Mouse (Mus musculus): Measurements from ENCODE around the gene Sult2b1.

Gene Sult2b1

DNA sequence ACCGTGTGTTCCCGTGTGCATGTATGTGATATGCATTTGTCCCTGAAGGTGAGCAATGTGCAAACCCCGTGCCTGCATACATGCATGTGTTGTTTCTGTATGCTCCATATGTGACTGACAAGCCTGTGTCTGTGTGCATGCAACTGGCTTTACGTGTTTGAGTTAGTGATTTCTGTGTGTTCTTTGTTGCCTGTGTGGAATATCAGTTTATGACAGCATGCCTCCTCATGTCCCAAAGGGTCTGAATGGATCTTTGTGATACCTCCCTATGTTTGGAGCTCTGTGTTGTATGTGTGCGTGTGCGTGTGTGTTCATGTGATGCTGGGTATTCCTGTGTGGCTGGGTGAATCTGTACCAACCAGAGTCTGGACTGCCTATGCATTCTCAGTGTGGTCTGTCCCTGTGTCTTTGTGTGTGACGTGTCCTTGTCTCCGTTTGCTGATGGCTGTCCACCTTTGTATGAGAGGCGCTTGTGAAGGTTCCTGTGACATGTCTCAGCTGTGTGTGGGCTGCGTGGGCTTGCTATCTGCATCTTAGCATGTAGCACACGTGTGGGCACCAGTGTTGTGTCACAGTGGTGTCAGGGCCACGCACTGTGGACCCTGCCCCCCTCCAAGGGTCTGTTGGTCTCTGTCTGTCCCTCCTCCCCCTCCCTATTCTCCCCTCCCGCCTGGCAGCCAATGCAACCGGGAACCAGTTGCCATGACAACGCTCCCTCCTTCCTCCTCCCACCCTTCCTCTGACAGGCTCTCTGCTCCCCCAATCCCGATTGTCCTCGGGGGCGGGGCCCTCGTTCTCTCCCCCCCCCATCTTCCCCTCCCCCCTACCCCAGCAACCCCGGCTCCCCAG is at the start of gene Sult2b1:
Sult2b1 (minus strand) TSS at position 146 of the 849 bp plus-strand sequence.
- peak; percentile 84 for DNase-seq

- DNase-seq = peak; percentile 89
These were observed 49.5 kb upstream of the Sult2b1 start for GRCm38 (mm10) chr7:45833924-45834323.

DNA sequence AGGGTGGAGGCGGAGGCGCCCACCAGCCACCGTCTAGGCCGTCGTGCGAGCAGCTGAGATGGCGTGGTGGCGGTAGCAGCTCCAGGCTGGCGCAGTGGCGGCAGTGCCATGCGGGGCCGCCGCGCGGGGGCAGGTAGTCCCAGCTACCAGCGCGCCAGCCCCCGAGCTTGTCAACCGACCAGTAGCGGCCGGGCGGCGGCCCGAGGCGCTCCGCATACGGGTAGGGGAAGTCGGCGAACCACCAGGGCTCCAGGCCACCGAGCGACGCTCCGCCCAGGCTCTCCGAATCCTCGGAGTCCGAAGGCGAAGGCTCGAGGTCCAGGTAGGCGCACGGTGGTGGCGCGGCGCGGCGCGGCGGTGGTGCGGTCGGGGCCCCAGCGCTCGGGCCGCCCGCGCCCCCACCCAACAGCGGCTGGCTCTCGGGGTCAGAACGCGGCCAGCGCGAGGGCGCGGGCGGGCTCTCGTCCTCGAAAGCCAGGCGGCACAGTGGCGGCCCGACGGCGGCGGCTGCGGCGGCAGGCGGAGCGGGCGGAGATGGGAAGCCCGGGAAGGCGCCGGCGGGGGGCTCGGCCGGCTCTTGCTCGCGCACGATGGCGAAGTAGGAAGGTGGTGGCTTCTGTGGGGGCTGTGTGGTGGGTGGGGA is 48.8 kb upstream of the Sult2b1 start:
- DNase-seq = no peak

- DNase-seq = peak; percentile 89
These were observed 48.0 kb upstream of the Sult2b1 start for GRCm38 (mm10) chr7:45832428-45832827.

DNA sequence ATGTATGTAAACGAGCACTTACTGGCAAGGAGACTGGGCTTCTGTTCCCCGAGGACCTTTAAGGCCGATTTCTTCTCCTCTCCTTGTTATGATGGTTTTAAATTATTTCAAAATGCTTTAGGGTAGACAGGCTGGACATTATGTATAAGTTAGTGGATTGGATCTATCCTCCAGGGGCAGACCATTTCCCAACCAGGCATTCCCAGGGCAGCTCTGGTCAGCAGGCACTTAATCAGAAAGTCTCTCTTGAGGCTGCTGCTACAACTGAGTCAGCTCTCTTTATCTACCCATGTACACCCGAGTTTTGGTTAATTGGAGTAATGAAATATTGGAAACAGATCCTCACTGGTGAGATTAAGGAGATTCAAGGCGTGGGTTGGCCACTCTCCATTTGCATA is 46.7 kb upstream of the Sult2b1 start:
- DNase-seq = no peak

DNA sequence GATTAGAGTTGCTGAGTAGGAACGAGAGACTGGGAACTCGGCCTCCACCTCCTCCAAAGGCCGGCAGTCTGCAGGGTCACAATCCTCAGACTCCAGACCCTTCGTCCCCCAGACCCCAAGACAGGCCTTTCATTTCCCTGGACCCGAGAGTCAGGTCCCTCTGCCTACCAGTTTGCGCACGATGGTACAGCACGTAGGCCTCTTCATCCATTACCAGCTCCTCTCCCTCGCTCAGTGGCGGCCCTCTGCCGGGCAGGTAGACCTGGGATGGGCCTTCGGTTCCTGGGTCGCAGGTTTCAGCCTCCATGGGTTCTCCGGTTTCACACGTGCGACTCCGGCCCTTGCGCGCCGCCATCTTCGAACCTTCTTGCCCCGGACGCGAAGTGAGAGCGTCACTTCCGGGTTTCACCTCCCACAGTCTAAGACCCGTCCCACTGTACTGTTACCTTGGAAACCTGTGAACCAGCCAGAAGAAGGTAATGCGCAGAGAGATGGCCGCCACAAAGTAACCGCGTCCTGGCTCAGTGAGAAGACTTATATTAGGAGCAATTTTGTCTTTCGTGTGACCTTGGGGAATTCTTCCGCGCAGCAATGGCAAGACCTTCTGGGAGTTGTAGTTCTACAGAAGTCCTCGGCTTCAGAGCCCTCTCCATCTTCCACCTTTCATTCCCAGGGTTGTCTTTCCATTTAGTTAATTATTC is 46.1 kb upstream of the Sult2b1 start, which contains the start of gene Grwd1:
Grwd1 (minus strand) TSS at position 518 of the 701 bp plus-strand sequence.
- DNase-seq = peak; percentile 99

- no peak for DNase-seq
These were observed 42.2 kb upstream of the Sult2b1 start for GRCm38 (mm10) chr7:45826631-45827030.

GRCm38 (mm10) chr7:45824598-45824997 is 40.1 kb upstream of the Sult2b1 start, which contains the start of gene Kcnj14:
Gene Kcnj14 (minus strand): TSS chr7:45824782.
- DNase-seq = peak; percentile 91

DNA sequence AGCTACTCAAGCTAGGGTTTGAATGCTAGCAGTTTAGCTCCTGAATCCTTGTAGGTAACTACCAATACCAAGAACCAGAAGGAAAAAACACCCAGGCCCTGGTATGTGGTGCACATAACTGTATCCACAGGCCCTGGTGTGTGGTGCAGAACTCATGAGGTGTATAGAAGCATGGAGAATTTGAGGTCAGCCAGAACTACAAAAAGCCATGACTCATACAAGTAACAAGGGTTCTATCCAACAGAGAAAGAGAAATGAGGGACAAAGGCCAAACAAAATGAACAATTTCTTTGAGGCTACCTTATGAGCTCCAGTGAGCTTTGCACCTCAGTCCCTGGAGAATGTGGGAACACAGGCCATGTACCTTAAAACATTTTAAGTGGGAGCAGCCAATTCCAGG is 36.4 kb upstream of the Sult2b1 start:
- no peak for DNase-seq

GRCm38 (mm10) chr7:45819843-45820242 is 35.4 kb upstream of the Sult2b1 start:
- DNase-seq = peak; percentile 83

- DNase-seq = peak; percentile 84
These were observed 31.5 kb upstream of the Sult2b1 start for GRCm38 (mm10) chr7:45815984-45816351.

DNA sequence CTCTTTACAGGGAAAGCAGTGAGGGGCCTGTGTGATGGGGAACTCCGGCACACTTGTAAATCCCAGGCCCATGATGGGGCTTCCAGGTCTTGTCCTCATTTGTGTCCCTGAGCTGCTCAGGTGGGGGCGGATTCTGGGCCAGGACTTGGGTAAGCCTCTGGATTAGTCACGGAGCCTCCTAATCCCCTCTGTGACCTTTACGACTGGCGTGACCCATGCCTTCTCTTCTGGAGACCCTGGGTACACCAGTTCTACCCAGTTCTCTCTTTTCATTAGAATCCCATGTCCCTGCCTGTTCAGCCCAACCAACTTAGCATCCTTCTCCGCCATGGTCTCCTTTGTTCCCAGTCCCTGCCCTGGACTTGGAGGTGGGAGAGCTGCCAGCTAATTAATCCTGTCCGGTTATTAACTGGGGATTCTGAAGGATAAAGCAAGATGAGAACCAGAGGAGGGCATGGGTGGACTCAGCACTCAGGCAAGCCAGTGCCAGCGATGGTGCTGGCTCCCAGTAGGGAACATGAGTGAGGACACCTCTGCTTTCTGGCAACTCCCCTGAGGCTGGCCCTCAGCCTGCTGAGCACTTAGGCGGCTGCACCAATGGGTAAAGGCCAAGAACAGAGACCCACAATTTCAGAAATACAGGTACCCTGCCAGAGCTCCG is 31.0 kb upstream of the Sult2b1 start:
- DNase-seq = peak; percentile 92

DNA sequence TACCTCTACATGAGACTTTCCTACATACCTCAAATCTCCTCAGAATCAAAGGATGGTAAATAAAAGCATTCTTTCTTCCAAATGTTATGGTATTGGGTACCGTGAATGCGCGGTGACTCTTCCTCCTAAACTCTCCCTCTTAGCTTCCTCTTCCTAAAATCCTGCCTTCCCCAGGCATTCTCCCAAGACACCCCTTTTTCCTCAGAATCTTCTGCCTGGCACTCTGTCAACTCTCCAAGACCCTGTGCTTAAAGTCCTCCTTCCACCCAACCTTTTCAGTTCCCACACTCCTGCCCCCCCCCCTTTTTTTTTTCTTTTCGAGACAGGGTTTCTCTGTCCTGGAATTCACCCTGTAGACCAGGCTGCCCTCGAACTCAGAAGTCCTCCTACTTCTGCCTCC is 30.4 kb upstream of the Sult2b1 start:
- DNase-seq = no peak

- DNase-seq = peak; percentile 100
These were observed 29.6 kb upstream of the Sult2b1 start, which contains the start of gene Cyth2 for GRCm38 (mm10) chr7:45813787-45814779. Gene Cyth2 (minus strand): TSS chr7:45814581.

DNA sequence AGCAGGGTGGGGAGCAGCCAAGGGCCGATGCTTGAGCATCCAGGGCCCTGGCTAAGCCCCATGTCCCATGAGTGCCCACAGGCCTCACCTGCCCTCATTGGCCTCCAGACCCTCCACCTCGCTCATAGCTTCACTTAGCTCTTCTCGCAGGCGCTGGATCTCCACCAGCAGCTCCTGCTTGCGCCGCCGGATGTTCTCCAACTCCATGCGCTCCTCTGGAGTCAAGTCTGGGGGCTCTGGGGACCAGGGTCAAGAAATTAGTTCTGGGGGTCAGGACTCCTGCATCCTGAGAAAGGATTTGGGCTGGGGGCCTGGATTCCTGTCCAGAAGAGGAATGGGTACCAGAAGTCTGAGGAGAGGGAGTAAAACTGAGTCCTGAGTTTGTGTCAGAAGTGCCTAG is 28.5 kb upstream of the Sult2b1 start:
- DNase-seq = peak; percentile 92

DNA sequence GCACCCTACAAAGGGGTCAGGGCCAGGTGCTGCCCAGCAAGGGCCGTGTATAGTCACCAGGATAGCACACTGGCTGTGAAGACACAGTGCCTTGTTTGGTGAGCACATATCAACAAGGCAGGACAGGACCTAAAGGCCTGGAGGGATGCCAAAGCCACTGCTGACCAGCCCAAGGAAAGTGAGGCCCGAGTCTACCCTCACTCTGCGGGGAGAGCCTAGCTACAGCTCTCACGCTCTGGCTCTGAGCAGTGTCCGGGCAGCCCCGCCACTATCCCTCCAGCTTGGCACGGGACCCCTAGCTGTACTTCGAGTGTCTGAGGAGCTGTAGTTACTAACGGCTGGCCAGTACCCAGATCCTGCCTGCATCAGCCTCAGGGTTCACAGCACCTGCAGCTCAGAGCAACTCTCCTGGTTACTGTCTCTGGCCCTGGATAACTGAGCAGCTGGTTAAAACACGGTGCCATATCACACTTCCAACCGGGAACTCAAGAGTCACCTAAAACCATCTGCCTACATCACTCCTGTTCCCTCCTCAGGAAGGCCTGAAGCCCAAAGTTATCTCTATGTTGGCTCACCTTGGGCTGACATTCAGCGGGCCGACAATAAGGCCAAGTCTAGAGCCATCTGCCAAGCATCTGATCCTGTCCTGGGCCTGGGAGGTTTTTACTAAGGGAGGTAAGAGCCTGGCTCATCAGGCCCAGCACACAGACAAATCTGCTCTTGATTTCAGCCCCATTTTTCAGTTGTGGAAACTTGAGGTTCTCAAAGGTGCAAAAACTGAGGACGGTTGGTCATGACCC is 25.0 kb upstream of the Sult2b1 start:
- no peak for DNase-seq

DNA sequence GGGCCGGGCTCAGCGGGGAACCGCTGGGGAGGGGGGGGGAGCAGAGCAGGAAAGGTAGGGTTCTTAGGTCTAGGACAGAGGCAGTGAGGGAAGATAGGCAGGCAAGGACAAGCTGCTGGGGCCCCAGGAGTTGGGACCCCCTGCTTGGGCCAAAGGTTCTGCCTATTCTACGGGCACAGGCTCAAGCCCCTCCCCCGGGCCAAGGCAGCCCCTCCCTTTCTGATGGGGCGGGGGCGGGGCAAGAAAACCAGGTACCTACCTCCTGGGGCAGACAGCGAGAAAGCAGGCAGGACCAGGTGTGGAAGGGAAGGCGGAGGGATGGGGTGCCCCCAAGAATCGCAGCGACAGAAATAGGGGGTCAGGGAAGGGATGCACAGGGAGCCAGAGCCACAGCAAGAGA is 24.0 kb upstream of the Sult2b1 start:
- no peak for DNase-seq

DNA sequence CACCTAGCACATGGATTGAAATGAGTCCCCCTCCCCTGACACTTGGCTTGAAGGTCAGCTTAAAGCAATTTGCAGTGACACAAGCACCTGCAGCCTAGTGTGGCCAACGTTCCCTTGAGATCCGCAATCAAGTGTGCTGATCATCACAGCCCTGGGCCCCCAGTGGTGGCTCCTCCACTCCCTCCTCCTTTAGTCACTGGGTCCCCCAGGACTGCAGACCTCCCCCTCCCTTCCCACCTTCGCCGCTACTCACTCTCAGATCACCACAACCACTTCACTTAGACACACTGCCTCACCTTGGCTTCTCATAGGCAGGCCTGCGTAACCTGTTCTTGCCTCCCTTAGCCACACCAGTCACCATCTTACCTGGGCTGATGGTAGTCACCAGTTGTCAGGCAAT is 21.5 kb upstream of the Sult2b1 start:
- DNase-seq = no peak

- DNase-seq = no peak
These were observed 18.1 kb upstream of the Sult2b1 start for GRCm38 (mm10) chr7:45802551-45802950.

DNA sequence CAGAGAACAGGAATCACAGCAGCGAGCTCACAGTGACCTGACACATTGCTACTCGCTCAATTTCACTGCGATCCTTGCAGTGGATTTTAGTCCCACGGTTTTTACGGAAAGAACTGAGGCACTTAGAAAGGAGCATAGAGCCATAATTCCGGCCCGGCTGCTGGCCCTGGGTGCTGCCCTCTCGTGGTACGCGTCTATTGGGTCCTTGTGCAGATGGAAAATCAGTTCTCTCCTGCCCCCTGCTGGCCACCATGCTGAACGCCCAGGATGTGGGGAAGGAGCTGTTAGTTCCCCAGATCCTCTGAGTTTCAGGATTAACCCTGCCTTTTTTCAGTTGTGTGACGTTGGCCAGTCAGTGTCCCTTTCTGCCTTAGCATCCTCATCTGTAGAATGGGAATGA is 16.9 kb upstream of the Sult2b1 start:
- DNase-seq = peak; percentile 98

Measured in heart, adult 11 months (tissue).